Mouse (Mus musculus) MEL (cell line): ENCODE data around the gene Atp6v0e. TPM values are rescaled to one million over a fixed set of nuclear protein-coding genes. Genes with fewer than 3 reads are reported as not detected.

Source experiments
- DNase-seq: peaks from one replicate; pipeline ENCODE4 v3.0.0; 2011; ENCODE audit warnings: low read depth, low spot score
- H3K27ac ChIP-seq: 2 replicates; pipeline ENCODE4 v1.5.1; 2012; ENCODE audit warnings: low read depth, mild to moderate bottlenecking, control low read depth, low read length, moderate library complexity; ENCODE audit not compliant: control insufficient read depth
- H3K27me3 ChIP-seq, 2 experiments: fragments of 150-350 bp in 1 of 2; sonication (generic) in 1 of 2; 2 replicates each; pipeline ENCODE4 v1.6.1; 2012; ENCODE audit warnings: low read length in 2 of 2, mild to moderate bottlenecking in 2 of 2, improper control_type of control experiment in 1 of 2, moderate library complexity in 1 of 2; ENCODE audit not compliant: insufficient read depth in 2 of 2, control insufficient read depth in 1 of 2
- H3K36me3 ChIP-seq, 2 experiments: 2 replicates each; pipeline ENCODE4 v1.6.1; 2012 to 2014; ENCODE audit warnings: low read length in 2 of 2, improper control_type of control experiment in 1 of 2, inconsistent platforms in 1 of 2, mild to moderate bottlenecking in 1 of 2; ENCODE audit not compliant: insufficient read depth in 2 of 2, control insufficient read depth in 1 of 2
- H3K4me1 ChIP-seq, 2 experiments: fragments of 150-350 bp in 1 of 2; sonication (generic) in 1 of 2; 2 replicates each; pipeline ENCODE4 v1.6.1; 2012; ENCODE audit warnings: low read length in 2 of 2, improper control_type of control experiment in 1 of 2, mild to moderate bottlenecking in 1 of 2; ENCODE audit not compliant: insufficient read depth in 2 of 2, control insufficient read depth in 1 of 2
- H3K4me3 ChIP-seq, 2 experiments: fragments of 150-350 bp in 1 of 2; sonication (generic) in 1 of 2; 2 replicates each; pipeline ENCODE4 v1.5.1; 2012; ENCODE audit warnings: low read depth in 2 of 2, low read length in 2 of 2, mild to moderate bottlenecking in 2 of 2, moderate library complexity in 2 of 2, control low read depth in 1 of 2, improper control_type of control experiment in 1 of 2; ENCODE audit not compliant: control insufficient read depth in 1 of 2, insufficient read depth in 1 of 2
- H3K79me2 ChIP-seq: 2 replicates; pipeline ENCODE4 v1.6.1; 2012; ENCODE audit warnings: mild to moderate bottlenecking, low read length, moderate library complexity; ENCODE audit not compliant: control insufficient read depth, poor library complexity, insufficient read depth
- H3K9ac ChIP-seq: 2 replicates; pipeline ENCODE4 v1.6.1; 2012; ENCODE audit warnings: low read depth, mild to moderate bottlenecking, control low read depth, low read length, moderate library complexity; ENCODE audit not compliant: control insufficient read depth, poor library complexity, severe bottlenecking
- H3K9me3 ChIP-seq: fragments of 150-350 bp; sonication (generic); replicated peaks from 2 replicates; pipeline ENCODE4 v1.6.1; 2012; ENCODE audit warnings: mild to moderate bottlenecking, low read length, improper control_type of control experiment, moderate library complexity; ENCODE audit not compliant: insufficient read depth
- BHLHE40 ChIP-seq: IDR thresholded peaks from 2 replicates; pipeline ENCODE4 v1.6.1; 2012; ENCODE audit warnings: low read depth, mild to moderate bottlenecking, inconsistent platforms, low read length, improper control_type of control experiment, borderline replicate concordance
- CHD1 ChIP-seq: IDR thresholded peaks from 2 replicates; pipeline ENCODE4 v1.6.1; 2012; ENCODE audit warnings: low read depth, mild to moderate bottlenecking, inconsistent platforms, low read length, improper control_type of control experiment
- CHD2 ChIP-seq: IDR thresholded peaks from 2 replicates; pipeline ENCODE4 v1.6.1; 2011; ENCODE audit warnings: low read length, improper control_type of control experiment
- CTCF ChIP-seq, 3 experiments: IDR thresholded peaks in 2 of 3; conservative IDR thresholded peaks in 1 of 3; 2 replicates each; pipeline ENCODE4 v1.5.1; 2011 to 2012; ENCODE audit warnings: low read length in 3 of 3, low read depth in 2 of 3, mild to moderate bottlenecking in 2 of 3, improper control_type of control experiment in 1 of 3, inconsistent platforms in 1 of 3, mixed read lengths in 1 of 3, moderate library complexity in 1 of 3; ENCODE audit not compliant: control insufficient read depth in 1 of 3, insufficient read depth in 1 of 3, poor library complexity in 1 of 3, severe bottlenecking in 1 of 3
- E2F4 ChIP-seq: IDR thresholded peaks from 2 replicates; pipeline ENCODE4 v1.6.1; 2011; ENCODE audit warnings: low read depth, low read length, improper control_type of control experiment, borderline replicate concordance
- ELF1 ChIP-seq: IDR thresholded peaks from 2 replicates; pipeline ENCODE4 v1.6.1; 2014; ENCODE audit warnings: low read depth, mild to moderate bottlenecking, inconsistent platforms, low read length, improper control_type of control experiment, moderate library complexity
- EP300 ChIP-seq, 2 experiments: IDR thresholded peaks; 2 replicates each; pipeline ENCODE4 v1.6.1; 2011; ENCODE audit warnings: improper control_type of control experiment in 2 of 2, low read length in 2 of 2, low read depth in 1 of 2, mild to moderate bottlenecking in 1 of 2
- GABPA ChIP-seq: IDR thresholded peaks from 2 replicates; pipeline ENCODE4 v1.6.1; 2012; ENCODE audit warnings: low read depth, mild to moderate bottlenecking, inconsistent platforms, low read length, improper control_type of control experiment, moderate library complexity
- GATA1 ChIP-seq: IDR thresholded peaks from 2 replicates; pipeline ENCODE4 v1.6.1; 2011; ENCODE audit warnings: low read depth, low read length, improper control_type of control experiment
- HCFC1 ChIP-seq: IDR thresholded peaks from 2 replicates; pipeline ENCODE4 v1.6.1; 2012; ENCODE audit warnings: low read depth, mild to moderate bottlenecking, inconsistent platforms, low read length, improper control_type of control experiment, moderate library complexity
- JUND ChIP-seq: IDR thresholded peaks from 2 replicates; pipeline ENCODE4 v1.6.1; 2011; ENCODE audit warnings: low read depth, mild to moderate bottlenecking, improper control_type of control experiment, low read length
- KAT2A ChIP-seq: conservative IDR thresholded peaks from 2 replicates; pipeline ENCODE4 v1.6.1; 2012; ENCODE audit warnings: low read depth, low read length, improper control_type of control experiment, inconsistent platforms
- MAFK ChIP-seq: IDR thresholded peaks from 2 replicates; pipeline ENCODE4 v1.6.1; 2011; ENCODE audit warnings: low read depth, mild to moderate bottlenecking, low read length, improper control_type of control experiment, borderline replicate concordance
- MAX ChIP-seq: IDR thresholded peaks from 2 replicates; pipeline ENCODE4 v1.6.1; 2011; ENCODE audit warnings: low read length, improper control_type of control experiment
- MAZ ChIP-seq: IDR thresholded peaks from 2 replicates; pipeline ENCODE4 v1.6.1; 2012; ENCODE audit warnings: low read depth, mild to moderate bottlenecking, inconsistent platforms, low read length, improper control_type of control experiment
- MEF2A ChIP-seq: IDR thresholded peaks from 2 replicates; pipeline ENCODE4 v1.6.1; 2014; ENCODE audit warnings: low read depth, mild to moderate bottlenecking, inconsistent platforms, low read length, improper control_type of control experiment; ENCODE audit not compliant: poor library complexity, insufficient replicate concordance, severe bottlenecking; ENCODE audit errors: extremely low read depth
- MXI1 ChIP-seq: IDR thresholded peaks from 2 replicates; pipeline ENCODE4 v1.6.1; 2011; ENCODE audit warnings: mild to moderate bottlenecking, low read depth, low read length, improper control_type of control experiment
- MYB ChIP-seq: IDR thresholded peaks from 2 replicates; pipeline ENCODE4 v1.6.1; 2011; ENCODE audit warnings: mild to moderate bottlenecking, low read depth, low read length, improper control_type of control experiment
- MYC ChIP-seq: IDR thresholded peaks from 2 replicates; pipeline ENCODE4 v1.6.1; 2011; ENCODE audit warnings: low read depth, mild to moderate bottlenecking, low read length, improper control_type of control experiment, moderate library complexity
- NELFE ChIP-seq: IDR thresholded peaks from 2 replicates; pipeline ENCODE4 v1.6.1; 2011; ENCODE audit warnings: low read depth, low read length, improper control_type of control experiment
- NRF1 ChIP-seq: IDR thresholded peaks from 2 replicates; pipeline ENCODE4 v1.6.1; 2014; ENCODE audit warnings: low read depth, mild to moderate bottlenecking, inconsistent platforms, low read length, improper control_type of control experiment, moderate library complexity; ENCODE audit not compliant: poor library complexity, insufficient read depth, severe bottlenecking
- POLR2A ChIP-seq, 2 experiments: IDR thresholded peaks; 2 replicates each; pipeline ENCODE4 v1.6.1; 2011 to 2012; ENCODE audit warnings: low read length in 2 of 2, mild to moderate bottlenecking in 2 of 2, control low read depth in 1 of 2, improper control_type of control experiment in 1 of 2, low read depth in 1 of 2, moderate library complexity in 1 of 2; ENCODE audit not compliant: control insufficient read depth in 1 of 2, insufficient read depth in 1 of 2, poor library complexity in 1 of 2
- POLR2AphosphoS2 ChIP-seq: IDR thresholded peaks from 2 replicates; pipeline ENCODE4 v1.6.1; 2011; ENCODE audit warnings: low read length, improper control_type of control experiment
- POLR2AphosphoS5 ChIP-seq: IDR thresholded peaks from 2 replicates; pipeline ENCODE4 v1.6.1; 2012; ENCODE audit warnings: low read depth, borderline replicate concordance, mild to moderate bottlenecking, inconsistent platforms, low read length, moderate library complexity, mixed read lengths
- RAD21 ChIP-seq: IDR thresholded peaks from 2 replicates; pipeline ENCODE4 v1.6.1; 2011; ENCODE audit warnings: mild to moderate bottlenecking, low read depth, low read length, improper control_type of control experiment
- SIN3A ChIP-seq: IDR thresholded peaks from 2 replicates; pipeline ENCODE4 v1.6.1; 2012; ENCODE audit warnings: low read length, improper control_type of control experiment, inconsistent platforms
- SMC3 ChIP-seq: IDR thresholded peaks from 2 replicates; pipeline ENCODE4 v1.6.1; 2011; ENCODE audit warnings: low read depth, low read length, improper control_type of control experiment
- TAL1 ChIP-seq: IDR thresholded peaks from 2 replicates; pipeline ENCODE4 v1.6.1; 2012; ENCODE audit warnings: mild to moderate bottlenecking, inconsistent platforms, low read length, moderate library complexity, mixed read lengths
- TBP ChIP-seq: IDR thresholded peaks from 2 replicates; pipeline ENCODE4 v1.8.0; 2011; ENCODE audit warnings: low read depth, low read length, improper control_type of control experiment
- TCF12 ChIP-seq: IDR thresholded peaks from 2 replicates; pipeline ENCODE4 v1.6.1; 2014; ENCODE audit warnings: low read depth, mild to moderate bottlenecking, inconsistent platforms, low read length, improper control_type of control experiment, moderate library complexity
- UBTF ChIP-seq: IDR thresholded peaks from 2 replicates; pipeline ENCODE4 v1.6.1; 2012; ENCODE audit warnings: low read depth, mild to moderate bottlenecking, inconsistent platforms, low read length, improper control_type of control experiment, moderate library complexity, borderline replicate concordance; ENCODE audit not compliant: insufficient read depth
- USF1 ChIP-seq: IDR thresholded peaks from 2 replicates; pipeline ENCODE4 v1.6.1; 2014; ENCODE audit warnings: low read depth, mild to moderate bottlenecking, inconsistent platforms, low read length, improper control_type of control experiment, moderate library complexity
- USF2 ChIP-seq, 2 experiments: IDR thresholded peaks; 2 replicates each; pipeline ENCODE4 v1.6.1; 2011 to 2012; ENCODE audit warnings: improper control_type of control experiment in 2 of 2, low read length in 2 of 2, borderline replicate concordance in 1 of 2, inconsistent platforms in 1 of 2, low read depth in 1 of 2, mild to moderate bottlenecking in 1 of 2; ENCODE audit not compliant: insufficient read depth in 1 of 2
- ZC3H11A ChIP-seq: IDR thresholded peaks from 2 replicates; pipeline ENCODE4 v1.6.1; 2012; ENCODE audit warnings: low read depth, mild to moderate bottlenecking, inconsistent platforms, low read length, improper control_type of control experiment
- ZKSCAN1 ChIP-seq: IDR thresholded peaks from 2 replicates; pipeline ENCODE4 v1.6.1; 2012; ENCODE audit warnings: low read depth, mild to moderate bottlenecking, inconsistent platforms, low read length, improper control_type of control experiment, moderate library complexity
- ZMIZ1 ChIP-seq: IDR thresholded peaks from 2 replicates; pipeline ENCODE4 v1.6.1; 2012; ENCODE audit warnings: low read depth, mild to moderate bottlenecking, inconsistent platforms, low read length, improper control_type of control experiment, moderate library complexity
- ZNF384 ChIP-seq: IDR thresholded peaks from 2 replicates; pipeline ENCODE4 v1.6.1; 2012; ENCODE audit warnings: low read depth, mild to moderate bottlenecking, inconsistent platforms, low read length, improper control_type of control experiment
- polyA plus RNA-seq, 2 experiments: library from polyadenylated mRNA; stranded (reverse) in 1 of 2; unstranded in 1 of 2; fragments of >175 nt in 1 of 2; fragments of >200 nt in 1 of 2; gene quantifications; 2 replicates each; pipeline versions ENCODE4 v1.2.1 to v1.2.4; 2012; ENCODE audit warnings: low replicate concordance in 2 of 2, low read depth in 1 of 2; ENCODE audit not compliant: insufficient read length in 2 of 2, insufficient read depth in 1 of 2, missing spikeins in 1 of 2
- total RNA-seq: library from RNA; depleted of rRNA; stranded (reverse); fragments of 300-350 nt; gene quantifications from 2 replicates; pipeline ENCODE4 v1.2.3, GENCODE M21; 2012

Atp6v0e gene
- total and polyA plus RNA-seq, 3 experiments, result 173 to 200 TPM; not detected in 1

DNA sequence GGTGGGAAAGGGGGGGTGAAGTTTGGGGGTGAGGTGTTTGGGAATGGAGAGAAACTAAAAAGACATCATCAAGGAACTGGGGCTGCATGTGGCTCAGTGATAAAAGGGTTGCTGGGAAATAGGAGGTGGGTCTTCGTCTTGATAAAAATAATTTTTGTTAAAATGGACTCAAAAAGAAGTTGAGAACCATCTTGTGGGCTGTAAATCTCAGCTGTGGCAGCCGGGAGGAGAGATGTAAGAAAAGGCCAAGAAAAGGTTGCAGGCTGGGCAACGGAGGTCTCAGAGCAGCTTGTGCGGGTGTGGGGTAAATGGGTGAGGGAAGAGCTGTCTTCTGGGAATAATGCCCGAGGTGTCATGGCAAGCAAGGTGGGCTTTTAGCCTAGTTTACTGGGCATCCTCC is 827 bp upstream of the Atp6v0e start:
- peak overlapping the region; percentile 69 for H3K9ac ChIP-seq
- TF ChIP-seq POLR2AphosphoS5 (no peak), SMC3 (0 out of 2 replicates have a peak, but pooled peaks have one; percentile 8), NRF1 (no peak), ELF1 (0 out of 2 replicates have a peak, but pooled peaks have one; percentile 21), USF2 (IDR thresholded peaks at IDR 0.05; ENCODE audit: borderline replicate concordance in 1 of 2, insufficient read depth in 1 of 2, low read depth in 1 of 2, low read length in 2 of 2) (no peak), ZC3H11A (no peak), CHD1 (peak; percentile 81; the same call in 1 of the 2 replicates), UBTF (no peak), ZKSCAN1 (no peak), BHLHE40 (no peak), POLR2AphosphoS2 (no peak), MAZ (0 out of 2 replicates have a peak, but pooled peaks have one; percentile 35), MAX (peak; percentile 71), SIN3A (peak; percentile 55; the same call in 1 of the 2 replicates), GATA1 (peak; percentile 43; the same call in 1 of the 2 replicates), USF1 (0 out of 2 replicates have a peak, but pooled peaks have one; percentile 11), MAFK (no peak), ZMIZ1 (0 out of 2 replicates have a peak, but pooled peaks have one; percentile 57), CHD2 (no peak), RAD21 (no peak), GABPA (no peak), TCF12 (peak; percentile 67), POLR2A (IDR thresholded peaks at IDR 0.05; ENCODE audit: control insufficient read depth in 1 of 2, insufficient read depth in 1 of 2, low read depth in 1 of 2, low read length in 2 of 2, poor library complexity in 1 of 2) (no peak), TAL1 (peak; percentile 5; the same call in 1 of the 2 replicates), TBP (no peak), MEF2A (no peak), MXI1 (peak; percentile 54; the same call in 1 of the 2 replicates), NELFE (no peak; the same call in 1 of the 2 replicates), E2F4 (no peak), MYC (peak; percentile 53; the same call in 1 of the 2 replicates), MYB (no peak), JUND (no peak), KAT2A (no peak), EP300 (IDR thresholded peaks at IDR 0.05; ENCODE audit: low read depth in 1 of 2, low read length in 2 of 2) (peak; percentile 14 to 42; a peak in 2 of 4 replicates), HCFC1 (peak; percentile 66), ZNF384 (no peak), CTCF (IDR thresholded peaks at IDR 0.05 in 2 of 3, conservative IDR thresholded peaks at IDR 0.05 in 1 of 3; ENCODE audit: control insufficient read depth in 1 of 3, insufficient read depth in 1 of 3, low read depth in 2 of 3, low read length in 3 of 3, poor library complexity in 1 of 3, severe bottlenecking in 1 of 3) (no peak)

More for the DNA sequence above, 827 bp upstream of the Atp6v0e start:
- H3K4me3 ChIP-seq, result peak overlapping the region; percentile 39 to 73
- peaks cover 2 to 18% of the 10 kb centered on the region in 2 experiments; a peak in 3 of 4 replicates for H3K4me1 ChIP-seq
- H3K36me3 ChIP-seq, result peaks cover 0 to 13% of the 10 kb centered on the region in 2 experiments; a peak in 2 of 4 replicates
- H3K27ac ChIP-seq, result peak overlapping the region; percentile 69
- H3K27me3 ChIP-seq, result no peaks in the 10 kb centered on the region
- H3K9me3 ChIP-seq, result no peaks in the 10 kb centered on the region
- peaks cover 3% of the 10 kb centered on the region; the same call in 1 of the 2 replicates for H3K79me2 ChIP-seq
- peak; percentile 54 for DNase-seq
